Mouse (Mus musculus): ENCODE data around the gene Gpkow.

DNA sequence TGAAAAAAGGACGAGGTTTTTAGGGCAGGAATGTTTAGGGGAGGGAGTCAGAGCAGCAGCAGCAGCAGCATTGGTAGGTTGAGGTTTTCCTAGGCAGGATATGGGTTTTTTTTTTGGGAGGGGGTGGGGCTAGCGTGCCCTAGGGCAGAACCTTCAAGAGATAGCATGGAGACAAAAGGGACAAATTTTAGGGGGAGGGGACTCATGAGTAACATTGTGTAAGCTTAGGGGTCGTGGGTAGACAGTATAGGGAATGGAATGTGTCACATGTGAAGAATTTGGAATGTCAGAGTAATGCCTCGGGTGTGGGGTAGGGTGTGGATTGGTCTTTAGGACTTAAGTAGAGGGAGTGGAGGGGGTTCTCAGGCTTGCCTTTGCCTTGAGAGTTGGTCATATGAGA lies 25.8 kb downstream of the Gpkow start:
- TF ChIP-seq CTCF (IDR thresholded peaks at IDR 0.05; ENCODE audit: control insufficient read depth, insufficient read depth, insufficient replicate concordance, low read depth, low read length) (no peak), POLR2A (IDR thresholded peaks at IDR 0.05; ENCODE audit: control insufficient read depth, low read depth, low read length) (no peak)
